Mouse (Mus musculus) ES-Bruce4 (cell line): ENCODE data around the gene Tmem60.

ENCODE experiments used
- CTCF ChIP-seq: IDR thresholded peaks from one replicate; pipeline ENCODE4 v1.8.1; 2011; ENCODE audit warnings: low read depth, low read length
- POLR2A ChIP-seq: IDR thresholded peaks from one replicate; pipeline ENCODE4 v1.8.1; 2011; ENCODE audit warnings: low read length; ENCODE audit not compliant: insufficient read depth

- TF ChIP-seq POLR2A: no peak
- TF ChIP-seq CTCF: no peak
These were observed 49.3 kb downstream of the Tmem60 start for GRCm38 (mm10) chr5:20931300-20931699.
